Mouse (Mus musculus) liver, embryonic 14.5 days (tissue): ENCODE results near the gene Phlda1. TPM values are rescaled to one million over a fixed set of nuclear protein-coding genes. Genes with fewer than 3 reads are reported as not detected.
A peak's percentile ranks its signal among the peaks of the same experiment; 100 is the strongest.

Experiments
- ATAC-seq: fragments of 200-750 bp; cut with Nextera tagmentation; 2 replicates; pipeline ENCODE4 v1.8.0; 2017; ENCODE audit warnings: moderate number of reproducible peaks, mild to moderate bottlenecking, moderate library complexity; ENCODE audit not compliant: insufficient read depth
- DNase-seq, 3 experiments: peaks; one replicate each; pipeline ENCODE4 v3.0.0-alpha.2; 2012 to 2013; ENCODE audit warnings: low read depth in 3 of 3, low spot score in 3 of 3
- H3K27ac ChIP-seq: fragments of 300-500 bp; sonication (generic); 2 replicates; pipeline ENCODE4 v1.5.1; 2014; ENCODE audit warnings: moderate library complexity, mild to moderate bottlenecking, control low read depth, inconsistent platforms
- H3K27me3 ChIP-seq: fragments of 300-500 bp; sonication (generic); 2 replicates; pipeline ENCODE4 v1.6.1; 2014; ENCODE audit warnings: mild to moderate bottlenecking, low read length, moderate library complexity; ENCODE audit not compliant: control insufficient read depth, insufficient read depth
- H3K36me3 ChIP-seq: fragments of 300-500 bp; sonication (generic); replicated peaks from 2 replicates; pipeline ENCODE4 v1.6.1; 2014; ENCODE audit warnings: low read depth; ENCODE audit not compliant: control insufficient read depth, insufficient read depth
- H3K4me1 ChIP-seq, 2 experiments: fragments of 200-500 bp in 1 of 2; fragments of 300-500 bp in 1 of 2; sonication (generic) in 1 of 2; replicated peaks; 2 replicates each; pipeline ENCODE4 v1.6.1; 2012 to 2014; ENCODE audit warnings: antibody characterized with exemption in 1 of 2, inconsistent platforms in 1 of 2, low read length in 1 of 2; ENCODE audit not compliant: control insufficient read depth in 2 of 2, insufficient read depth in 2 of 2
- H3K4me2 ChIP-seq: fragments of 300-500 bp; sonication (generic); 2 replicates; pipeline ENCODE4 v1.6.1; 2014; ENCODE audit warnings: low read depth, mild to moderate bottlenecking, control low read depth, moderate library complexity
- H3K4me3 ChIP-seq, 2 experiments: fragments of 200-500 bp in 1 of 2; fragments of 300-500 bp in 1 of 2; sonication (generic) in 1 of 2; 2 replicates each; pipeline ENCODE4 v1.5.1; 2012 to 2014; ENCODE audit warnings: low read depth in 2 of 2, low read length in 2 of 2, mild to moderate bottlenecking in 2 of 2, control low read depth in 1 of 2, inconsistent platforms in 1 of 2, moderate library complexity in 1 of 2; ENCODE audit not compliant: insufficient read depth in 1 of 2
- H3K9ac ChIP-seq: fragments of 300-500 bp; sonication (generic); replicated peaks from 2 replicates; pipeline ENCODE4 v1.6.1; 2014; ENCODE audit warnings: mild to moderate bottlenecking, control low read depth, moderate library complexity
- H3K9me3 ChIP-seq: fragments of 300-500 bp; sonication (generic); 2 replicates; pipeline ENCODE4 v1.6.1; 2016; ENCODE audit warnings: low read length, mixed read lengths; ENCODE audit not compliant: control insufficient read depth
- CTCF ChIP-seq: IDR thresholded peaks from 2 replicates; pipeline ENCODE4 v1.5.1; 2016; ENCODE audit warnings: antibody characterized with exemption, low read depth, control low read depth
- EP300 ChIP-seq: IDR thresholded peaks from 2 replicates; pipeline ENCODE4 v1.6.1; 2016; ENCODE audit warnings: antibody characterized with exemption, low read depth
- WGBS: fragments of 180-500 bp; shearing (Covaris S2); extraction: QIAGEN DNeasy Blood & Tissue Kit; methylation state at CpG from one replicate; pipeline ENCODE4 v1.1.7; 2014; ENCODE audit not compliant: insufficient replicate concordance; 5-methylcytosine and 5-hydroxymethylcytosine counted together
- polyA plus RNA-seq, 2 experiments: library from polyadenylated mRNA; depleted of rRNA in 1 of 2; stranded (reverse) in 1 of 2; unstranded in 1 of 2; fragments of >200 nt; fragmentation: Nextera tagmentation in 1 of 2; extraction: Ambion mirVana in 1 of 2; gene quantifications; 2 replicates each; pipeline versions ENCODE4 v1.2.1 to v1.2.3; 2012 to 2014

Gene Phlda1
- polyA plus RNA-seq, 2 experiments = 2.1 to 2.8 TPM

GRCm38 (mm10) chr10:111503071-111503470 lies 3.0 kb upstream of the Phlda1 start:
- 0% methylated on average over 3 of the region's 3 CpGs for WGBS
- H3K4me2 ChIP-seq = no peak overlapping the region
- peaks cover 18% of the 10 kb centered on the region for H3K27me3 ChIP-seq
- DNase-seq = peak; percentile 54 to 61 (median 57)
- no peak overlapping the region for H3K9ac ChIP-seq
- H3K36me3 ChIP-seq = peaks cover 5% of the 10 kb centered on the region
- H3K4me1 ChIP-seq = peaks cover 2 to 4% of the 10 kb centered on the region in 2 experiments; a peak in 3 of 4 replicates
- TF ChIP-seq CTCF (peak; percentile 84), EP300 (no peak)
- no peak for ATAC-seq
- no peak overlapping the region for H3K27ac ChIP-seq
- no peaks in the 10 kb centered on the region for H3K9me3 ChIP-seq
- no peak overlapping the region for H3K4me3 ChIP-seq

DNA sequence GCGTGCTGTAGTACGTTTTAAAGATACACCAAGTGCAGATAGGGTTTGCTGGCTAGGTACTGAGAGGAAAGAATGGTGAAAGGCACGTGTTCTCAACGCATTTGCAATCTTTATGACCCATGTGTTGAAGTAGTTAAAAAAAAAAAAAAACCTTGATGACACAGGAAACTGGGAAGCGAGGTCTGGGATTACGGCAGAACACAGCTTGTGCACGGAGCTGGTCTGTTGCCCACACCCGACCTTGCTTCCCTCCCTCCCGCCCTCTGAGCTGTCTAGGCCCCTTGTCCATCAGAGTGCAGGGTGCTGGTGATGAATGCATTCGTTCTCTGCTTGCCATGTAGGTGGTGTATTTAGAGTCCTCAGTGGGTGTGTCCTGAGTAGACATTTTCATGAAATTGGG lies 2.4 kb upstream of the Phlda1 start:
- DNase-seq (no peak), ATAC-seq (no peak)
- Histone ChIP-seq H3K9me3 (no peaks in the 10 kb centered on the region), H3K4me1 (peaks cover 2 to 4% of the 10 kb centered on the region in 2 experiments; a peak in 3 of 4 replicates), H3K9ac (no peak overlapping the region), H3K36me3 (no peaks in the 10 kb centered on the region), H3K27me3 (peaks cover 24% of the 10 kb centered on the region), H3K27ac (no peak overlapping the region), H3K4me3 (no peak overlapping the region), H3K4me2 (no peak overlapping the region)
- WGBS = 26% methylated on average over 10 of the region's 10 CpGs
- TF ChIP-seq CTCF = no peak
- no peak for TF ChIP-seq EP300

- H3K4me1 ChIP-seq = peaks cover 2 to 7% of the 10 kb centered on the region in 2 experiments; a peak in 3 of 4 replicates
- DNase-seq = no peak
- no peak for TF ChIP-seq CTCF
- no peak for TF ChIP-seq EP300
Measured at GRCm38 (mm10) chr10:111504606-111505005, 1.5 kb upstream of the Phlda1 start.

GRCm38 (mm10) chr10:111505406-111505805 lies 680 bp upstream of the Phlda1 start:
- H3K9me3 ChIP-seq = no peaks in the 10 kb centered on the region
- no peak for TF ChIP-seq CTCF
- TF ChIP-seq EP300 = no peak
- no peak overlapping the region; a peak in 1 of 4 replicates for H3K4me3 ChIP-seq
- peak overlapping the region; percentile 97 for H3K4me2 ChIP-seq
- H3K36me3 ChIP-seq = no peaks in the 10 kb centered on the region
- peaks cover 33% of the 10 kb centered on the region for H3K27me3 ChIP-seq
- peaks cover 2 to 8% of the 10 kb centered on the region in 2 experiments; a peak in 3 of 4 replicates for H3K4me1 ChIP-seq
- WGBS = 56% methylated on average over 7 of the region's 7 CpGs
- no peak overlapping the region for H3K9ac ChIP-seq
- DNase-seq (no peak), ATAC-seq (no peak)
- no peak overlapping the region for H3K27ac ChIP-seq

More at GRCm38 (mm10) chr10:111504606-111505005, 1.5 kb upstream of the Phlda1 start:
- H3K9me3 ChIP-seq = no peaks in the 10 kb centered on the region
- H3K27me3 ChIP-seq = peaks cover 32% of the 10 kb centered on the region
- no peak overlapping the region for H3K9ac ChIP-seq
- H3K36me3 ChIP-seq = no peaks in the 10 kb centered on the region
- no peak for ATAC-seq
- H3K4me3 ChIP-seq = no peak overlapping the region
- 51% methylated on average over 1 of the region's 1 CpGs for WGBS
- no peak overlapping the region for H3K4me2 ChIP-seq
- H3K27ac ChIP-seq = no peak overlapping the region

- Histone ChIP-seq H3K27me3 (peaks cover 37% of the 10 kb centered on the region), H3K4me1 (peaks cover 2 to 10% of the 10 kb centered on the region in 2 experiments; a peak in 3 of 4 replicates), H3K4me2 (peak overlapping the region; percentile 97), H3K27ac (no peak overlapping the region), H3K9me3 (no peaks in the 10 kb centered on the region), H3K36me3 (no peaks in the 10 kb centered on the region), H3K9ac (peak overlapping the region; percentile 61), H3K4me3 (peak overlapping the region; percentile 66 to 71)
- ATAC-seq (peak; percentile 11), DNase-seq (no peak)
- no peak for TF ChIP-seq EP300
- no peak for TF ChIP-seq CTCF
- 2% methylated on average over 23 of the region's 23 CpGs for WGBS
Measured at GRCm38 (mm10) chr10:111506926-111507459, 907 bp downstream of the Phlda1 start.
